Mouse (Mus musculus) limb, embryonic 12.5 days (tissue): Measurements from ENCODE around the gene Ciao1. TPM values are rescaled to one million over a fixed set of nuclear protein-coding genes. Genes with fewer than 3 reads are reported as not detected.
A peak's percentile ranks its signal among the peaks of the same experiment; 100 is the strongest.
"Not testable (repeated sequence)": the region's sequence is repeated elsewhere in the genome, so short reads cannot be mapped to it uniquely, and the experiment has no call there.

Source experiments
- ATAC-seq: fragments of 200-750 bp; cut with Nextera tagmentation; 2 replicates; pipeline ENCODE4 v1.8.0; 2017; ENCODE audit warnings: low read depth, moderate TSS enrichment; ENCODE audit not compliant: insufficient number of reproducible peaks, insufficient read depth, low FRiP score, low TSS enrichment
- H3K27ac ChIP-seq: fragments of 300-500 bp; sonication (generic); 2 replicates; pipeline ENCODE4 v1.5.1; 2016; ENCODE audit warnings: mild to moderate bottlenecking, moderate library complexity
- H3K27me3 ChIP-seq: fragments of 300-500 bp; sonication (generic); 2 replicates; pipeline ENCODE4 v1.6.1; 2016; ENCODE audit warnings: mild to moderate bottlenecking, moderate library complexity
- H3K36me3 ChIP-seq: fragments of 300-500 bp; sonication (generic); 2 replicates; pipeline ENCODE4 v1.6.1; 2016; ENCODE audit warnings: mild to moderate bottlenecking, moderate library complexity
- H3K4me1 ChIP-seq: fragments of 300-500 bp; sonication (generic); replicated peaks from 2 replicates; pipeline ENCODE4 v1.6.1; 2016
- H3K4me2 ChIP-seq: fragments of 300-500 bp; sonication (generic); 2 replicates; pipeline ENCODE4 v1.6.1; 2016; ENCODE audit warnings: mild to moderate bottlenecking, moderate library complexity
- H3K4me3 ChIP-seq: fragments of 300-500 bp; sonication (generic); replicated peaks from 2 replicates; pipeline ENCODE4 v1.5.1; 2016; ENCODE audit warnings: mild to moderate bottlenecking
- H3K9ac ChIP-seq: fragments of 300-500 bp; sonication (generic); replicated peaks from 2 replicates; pipeline ENCODE4 v1.6.1; 2016; ENCODE audit warnings: mild to moderate bottlenecking, moderate library complexity
- H3K9me3 ChIP-seq: fragments of 300-500 bp; sonication (generic); 2 replicates; pipeline ENCODE4 v1.6.1; 2016; ENCODE audit warnings: mild to moderate bottlenecking, moderate library complexity
- whole genome bisulfite sequencing: fragments of 180-500 bp; shearing (Covaris S2); methylation state at CpG from one replicate; pipeline ENCODE4 v1.1.7; 2016; 5-methylcytosine and 5-hydroxymethylcytosine counted together
- polyA plus RNA-seq: library from polyadenylated mRNA; unstranded; fragments of >200 nt; fragmentation: Nextera tagmentation; extraction: Ambion mirVana; gene quantifications from 2 replicates; pipeline ENCODE4 v1.2.1, GENCODE M21; 2016

Gene Ciao1
- polyA plus RNA-seq, 1 experiment from 2014 or later, result 65.1 TPM

DNA sequence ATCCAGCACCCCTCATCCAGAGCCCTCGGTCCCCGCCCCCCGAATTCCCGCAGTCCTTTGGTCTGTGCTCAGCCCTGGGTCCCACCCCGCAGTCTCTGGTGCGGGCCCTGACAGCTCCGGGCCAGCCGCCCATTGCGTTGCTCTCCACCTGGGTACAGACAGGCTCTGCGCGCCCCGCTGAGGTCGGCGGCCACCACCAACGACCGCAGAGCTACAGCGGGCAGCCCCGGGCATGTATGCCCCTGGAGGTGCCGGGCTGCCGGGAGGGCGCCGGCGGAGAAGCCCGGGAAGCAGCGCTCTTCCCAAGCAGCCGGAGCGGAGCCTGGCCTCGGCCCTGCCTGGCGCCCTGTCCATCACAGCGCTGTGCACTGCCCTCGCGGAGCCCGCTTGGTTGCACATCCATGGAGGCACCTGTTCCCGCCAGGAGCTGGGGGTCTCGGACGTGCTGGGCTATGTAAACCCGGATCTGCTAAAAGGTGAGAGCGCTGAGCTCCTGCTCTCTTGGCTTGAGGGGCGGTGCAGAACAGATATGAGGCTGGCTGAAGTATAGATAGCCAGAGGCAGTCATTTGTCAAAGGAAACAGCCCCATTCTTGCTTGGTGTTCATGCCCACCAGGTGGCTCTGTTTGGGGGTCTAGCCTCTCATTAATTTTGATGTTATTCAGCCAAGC, 853 bp upstream of the Ciao1 start:
- Histone ChIP-seq H3K9ac (peak overlapping the region; percentile 89), H3K4me3 (peak overlapping the region; percentile 94), H3K27me3 (no peaks in the 10 kb centered on the region), H3K27ac (peak overlapping the region; percentile 59), H3K4me1 (peaks cover 21% of the 10 kb centered on the region), H3K36me3 (peaks cover 41% of the 10 kb centered on the region), H3K4me2 (peak overlapping the region; percentile 100), H3K9me3 (no peaks in the 10 kb centered on the region)
- under 1% methylated on average over 39 of the region's 39 CpGs for WGBS
- ATAC-seq, result peak; percentile 67

DNA sequence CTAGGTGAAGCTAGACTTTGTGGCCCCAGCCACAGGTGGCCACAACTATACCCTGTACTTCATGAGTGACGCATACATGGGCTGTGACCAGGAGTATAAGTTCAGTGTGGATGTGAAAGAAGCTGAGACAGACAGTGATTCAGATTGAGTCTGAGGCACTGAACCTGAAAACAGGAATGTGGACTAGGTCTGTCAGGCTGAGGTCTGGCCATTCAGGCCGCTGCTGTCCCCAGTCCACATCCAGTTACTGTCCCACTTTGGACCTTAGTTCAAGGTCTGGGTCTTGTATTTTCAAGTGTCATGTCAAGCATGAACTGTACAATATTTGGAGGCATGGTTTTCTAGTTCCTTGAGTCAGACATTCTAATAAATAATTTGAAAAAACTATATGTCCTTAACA, 7.6 kb downstream of the Ciao1 start:
- H3K4me3 ChIP-seq, result no peak overlapping the region
- H3K36me3 ChIP-seq, result peaks cover 91% of the 10 kb centered on the region
- no peak overlapping the region for H3K27ac ChIP-seq
- ATAC-seq, result no peak
- H3K9me3 ChIP-seq, result no peaks in the 10 kb centered on the region
- H3K4me1 ChIP-seq, result no peaks in the 10 kb centered on the region
- WGBS, result 95% methylated on average over 2 of the region's 2 CpGs
- H3K27me3 ChIP-seq, result no peaks in the 10 kb centered on the region
- H3K9ac ChIP-seq, result no peak overlapping the region
- no peak overlapping the region for H3K4me2 ChIP-seq

DNA sequence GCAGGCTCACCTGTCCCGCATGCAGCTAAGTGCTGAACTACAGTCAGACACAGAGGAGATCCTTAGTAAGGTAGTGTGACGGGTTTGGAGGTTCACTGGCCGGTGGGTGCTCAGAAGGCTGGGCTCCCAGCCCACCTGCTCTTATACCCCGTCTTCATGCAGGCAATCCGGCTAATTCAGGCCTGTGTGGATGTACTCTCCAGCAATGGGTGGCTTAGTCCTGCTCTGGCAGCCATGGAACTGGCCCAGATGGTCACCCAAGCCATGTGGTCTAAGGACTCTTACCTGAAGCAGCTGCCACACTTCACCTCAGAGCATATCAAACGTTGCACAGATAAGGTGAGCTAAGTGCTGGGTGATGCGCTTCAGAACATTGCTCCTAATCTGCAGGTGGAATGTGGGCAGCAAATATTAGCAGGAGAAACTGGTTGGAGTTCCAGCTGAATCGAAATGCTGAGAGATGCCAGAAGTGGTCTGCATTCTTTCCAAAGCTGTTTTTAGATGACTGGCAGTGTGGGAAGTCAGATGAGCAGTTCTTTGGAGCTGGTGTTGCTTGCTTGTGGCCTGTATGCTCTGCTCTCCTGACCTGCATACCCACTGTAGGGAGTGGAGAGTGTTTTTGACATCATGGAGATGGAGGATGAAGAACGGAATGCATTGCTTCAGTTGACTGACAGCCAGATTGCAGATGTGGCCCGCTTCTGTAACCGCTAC, 9.6 kb downstream of the Ciao1 start:
- Histone ChIP-seq H3K9ac (no peak overlapping the region), H3K4me2 (no peak overlapping the region), H3K27ac (no peak overlapping the region), H3K9me3 (no peaks in the 10 kb centered on the region), H3K36me3 (peaks cover 96% of the 10 kb centered on the region), H3K4me1 (no peaks in the 10 kb centered on the region), H3K4me3 (no peak overlapping the region), H3K27me3 (no peaks in the 10 kb centered on the region)
- 94% methylated on average over 11 of the region's 11 CpGs for WGBS
- ATAC-seq, result no peak

GRCm38 (mm10) chr2:127225261-127225660, 22.4 kb downstream of the Ciao1 start:
- 100% methylated on average over 3 of the region's 3 CpGs for WGBS
- no peak overlapping the region for H3K4me3 ChIP-seq
- no peak overlapping the region for H3K9ac ChIP-seq
- no peak overlapping the region for H3K4me2 ChIP-seq
- ATAC-seq, result no peak
- no peaks in the 10 kb centered on the region for H3K27me3 ChIP-seq
- H3K27ac ChIP-seq, result no peak overlapping the region
- H3K36me3 ChIP-seq, result peaks cover 97% of the 10 kb centered on the region
- no peaks in the 10 kb centered on the region for H3K4me1 ChIP-seq
- no peaks in the 10 kb centered on the region for H3K9me3 ChIP-seq

- ATAC-seq, result no peak
- Histone ChIP-seq H3K9me3 (no peaks in the 10 kb centered on the region), H3K27ac (no peak overlapping the region), H3K4me1 (no peaks in the 10 kb centered on the region), H3K27me3 (no peaks in the 10 kb centered on the region), H3K4me2 (no peak overlapping the region), H3K9ac (no peak overlapping the region), H3K4me3 (no peak overlapping the region), H3K36me3 (peaks cover 98% of the 10 kb centered on the region)
- 94% methylated on average over 5 of the region's 5 CpGs for WGBS
Observed at GRCm38 (mm10) chr2:127217746-127218145, 29.9 kb downstream of the Ciao1 start.

DNA sequence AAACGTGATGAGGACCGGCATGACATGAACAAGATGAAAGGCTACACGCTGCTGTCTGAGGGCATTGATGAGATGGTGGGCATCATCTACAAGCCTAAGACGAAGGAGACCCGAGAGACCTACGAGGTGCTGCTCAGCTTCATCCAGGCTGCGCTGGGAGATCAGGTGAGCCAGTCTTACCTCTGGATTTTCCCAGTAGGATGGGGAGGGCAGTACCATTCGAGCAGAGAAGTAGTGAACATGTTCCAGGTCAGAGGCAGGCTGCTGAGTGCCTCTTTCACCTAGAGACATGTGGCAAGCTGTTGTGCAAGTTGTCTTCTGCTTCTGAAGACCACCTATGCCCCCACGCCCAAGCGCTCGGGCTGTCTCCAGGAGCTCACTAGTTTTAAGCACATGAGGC, 36.9 kb downstream of the Ciao1 start:
- H3K4me2 ChIP-seq, result no peak overlapping the region
- H3K36me3 ChIP-seq, result peaks cover 63% of the 10 kb centered on the region
- 96% methylated on average over 11 of the region's 11 CpGs for WGBS
- H3K4me3 ChIP-seq, result no peak overlapping the region
- H3K4me1 ChIP-seq, result peaks cover 11% of the 10 kb centered on the region
- H3K27me3 ChIP-seq, result no peaks in the 10 kb centered on the region
- no peak overlapping the region for H3K27ac ChIP-seq
- H3K9me3 ChIP-seq, result no peaks in the 10 kb centered on the region
- no peak overlapping the region for H3K9ac ChIP-seq
- no peak for ATAC-seq

DNA sequence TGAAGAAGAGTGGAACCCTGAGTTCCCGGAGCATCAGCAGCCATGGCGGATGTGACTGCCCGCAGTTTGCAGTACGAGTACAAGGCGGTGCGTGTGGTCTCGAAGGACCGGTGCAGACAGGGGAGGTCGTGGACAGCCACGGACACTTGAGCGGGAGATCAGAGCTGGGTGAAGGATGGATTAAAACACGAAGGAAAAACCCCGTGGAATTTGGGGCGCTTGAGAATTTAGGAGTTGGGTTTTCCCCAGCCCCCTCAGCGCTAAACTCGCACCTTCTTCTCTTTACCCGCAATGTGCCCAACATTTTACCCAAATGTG, 39.2 kb downstream of the Ciao1 start:
- H3K9ac ChIP-seq, result peak overlapping the region; percentile 76
- under 1% methylated on average over 17 of the region's 17 CpGs for WGBS
- peak overlapping the region; percentile 73 for H3K4me2 ChIP-seq
- H3K4me3 ChIP-seq, result peak overlapping the region; percentile 87
- peak overlapping the region; percentile 82 for H3K27ac ChIP-seq
- H3K9me3 ChIP-seq, result no peaks in the 10 kb centered on the region
- peaks cover 11% of the 10 kb centered on the region for H3K4me1 ChIP-seq
- H3K36me3 ChIP-seq, result peaks cover 40% of the 10 kb centered on the region
- no peak for ATAC-seq
- no peaks in the 10 kb centered on the region for H3K27me3 ChIP-seq

GRCm38 (mm10) chr2:127207547-127208451, 39.8 kb downstream of the Ciao1 start, which contains the start of the genes 1810024B03Rik and Snrnp200:
Gene 1810024B03Rik (minus strand): TSS chr2:127208280.
Gene Snrnp200 (plus strand): TSS chr2:127208386.
- ATAC-seq, result peak; percentile 94

DNA sequence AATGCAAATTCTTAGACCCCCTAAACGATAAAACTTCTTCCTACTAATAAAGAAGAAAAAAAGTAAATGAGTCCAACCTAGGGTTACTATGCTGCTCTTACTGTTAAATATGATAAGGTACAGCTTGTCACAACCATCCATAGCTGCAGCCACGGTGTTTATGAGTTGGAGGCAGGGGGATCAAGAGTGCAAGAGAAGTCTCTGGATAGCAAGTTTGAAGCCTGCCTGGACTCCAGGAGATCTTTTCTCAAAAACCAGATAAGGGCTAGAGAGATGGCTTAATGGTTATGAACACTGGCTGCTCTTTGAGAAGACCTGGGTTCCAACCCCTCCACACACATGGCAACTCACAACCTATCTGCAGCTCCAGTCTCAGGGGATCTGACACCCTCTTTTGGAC, 40.7 kb downstream of the Ciao1 start:
- Histone ChIP-seq H3K4me3 (no peak overlapping the region), H3K9ac (no peak overlapping the region), H3K27me3 (no peaks in the 10 kb centered on the region), H3K36me3 (peaks cover 25% of the 10 kb centered on the region), H3K27ac (no peak overlapping the region), H3K9me3 (no peaks in the 10 kb centered on the region), H3K4me2 (no peak overlapping the region), H3K4me1 (peaks cover 11% of the 10 kb centered on the region)
- ATAC-seq, result no peak
- WGBS, result 93% methylated on average over 2 of the region's 2 CpGs

More at GRCm38 (mm10) chr2:127207547-127208451, 39.8 kb downstream of the Ciao1 start, which contains the start of the genes 1810024B03Rik and Snrnp200:
- WGBS, result 13% methylated on average over 36 of the region's 36 CpGs
- Histone ChIP-seq H3K27me3 (no peaks in the 10 kb centered on the region), H3K9me3 (no peaks in the 10 kb centered on the region), H3K36me3 (peaks cover 34% of the 10 kb centered on the region), H3K9ac (peak within 1 kb of the TSS; percentile 76), H3K27ac (peak within 1 kb of the TSS; percentile 82), H3K4me2 (peak within 1 kb of the TSS; percentile 73), H3K4me1 (peaks cover 11% of the 10 kb centered on the region), H3K4me3 (peak within 1 kb of the TSS; percentile 87)

GRCm38 (mm10) chr2:127205936-127206335, 41.7 kb downstream of the Ciao1 start:
- H3K9me3 ChIP-seq, H3K27me3 ChIP-seq, H3K27ac ChIP-seq, ATAC-seq, H3K4me3 ChIP-seq, H3K4me2 ChIP-seq, H3K9ac ChIP-seq: not testable (repeated sequence)
- H3K36me3 ChIP-seq, result peaks cover 15% of the 10 kb centered on the region
- peaks cover 11% of the 10 kb centered on the region for H3K4me1 ChIP-seq
- WGBS, result 88% methylated on average over 4 of the region's 4 CpGs

DNA sequence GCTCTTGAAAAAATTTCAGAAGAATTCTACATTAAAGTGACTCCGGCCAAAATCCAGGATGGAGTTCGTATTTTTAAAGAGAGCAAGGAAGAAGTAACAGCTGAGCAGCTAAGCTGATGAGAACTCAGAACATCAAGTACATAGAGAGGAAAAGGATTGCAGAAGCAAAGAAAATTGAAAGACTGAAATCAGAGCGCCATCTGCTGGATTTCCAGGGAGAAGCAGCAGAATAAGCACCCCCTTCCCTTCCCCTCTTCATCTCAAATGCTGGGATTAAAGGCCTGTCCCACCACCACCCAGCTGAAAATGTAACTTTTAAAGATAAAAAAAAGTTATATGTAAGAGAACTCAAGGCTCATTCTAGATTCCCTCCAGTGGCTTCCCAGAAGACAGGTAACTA, 42.7 kb downstream of the Ciao1 start:
- no peak overlapping the region for H3K27ac ChIP-seq
- H3K4me1 ChIP-seq, result peaks cover 11% of the 10 kb centered on the region
- H3K36me3 ChIP-seq, result peaks cover 12% of the 10 kb centered on the region; the same call in 1 of the 2 replicates
- no peak overlapping the region for H3K4me3 ChIP-seq
- H3K4me2 ChIP-seq, result no peak overlapping the region
- no peaks in the 10 kb centered on the region for H3K9me3 ChIP-seq
- ATAC-seq, result no peak
- no peak overlapping the region for H3K9ac ChIP-seq
- no peaks in the 10 kb centered on the region for H3K27me3 ChIP-seq
- 33% methylated on average over 3 of the region's 3 CpGs for WGBS
